Mouse (Mus musculus): ENCODE measurements at regions not wholly inside any gene's neighbourhood (a gene's known extent, or its start where the extent isn't known, plus 50 kb on each side); places are given as distances from the start of the nearest gene placed in this dataset.

GRCm38 (mm10) chr8:100796628-100797027, 1380.4 kb upstream of the Cdh8 start:
- no peak overlapping the region for H3K9ac ChIP-seq
- no peaks in the 10 kb centered on the region for H3K27me3 ChIP-seq (replicated peaks)
- no peak overlapping the region for H3K4me3 ChIP-seq
- H3K36me3 ChIP-seq = no peaks in the 10 kb centered on the region
- ATAC-seq (ENCODE audit: insufficient number of reproducible peaks, low FRiP score) = no peak
- H3K9me3 ChIP-seq (replicated peaks) = no peaks in the 10 kb centered on the region
- 45% methylated on average over 1 of the region's 1 CpGs for WGBS
- no peak overlapping the region for H3K27ac ChIP-seq (ENCODE audit: poor library complexity, severe bottlenecking)
- no peaks in the 10 kb centered on the region for H3K4me1 ChIP-seq (replicated peaks)
- H3K4me2 ChIP-seq = no peak overlapping the region

GRCm38 (mm10) chr8:100793951-100794350, 1377.7 kb upstream of the Cdh8 start:
- no peak overlapping the region for H3K9ac ChIP-seq
- H3K4me2 ChIP-seq = no peak overlapping the region
- WGBS = 81% methylated on average over 7 of the region's 7 CpGs
- no peak overlapping the region for H3K4me3 ChIP-seq
- no peaks in the 10 kb centered on the region for H3K36me3 ChIP-seq
- no peaks in the 10 kb centered on the region for H3K9me3 ChIP-seq (replicated peaks)
- H3K4me1 ChIP-seq (replicated peaks) = no peaks in the 10 kb centered on the region
- ATAC-seq (ENCODE audit: insufficient number of reproducible peaks, low FRiP score) = no peak
- H3K27ac ChIP-seq (ENCODE audit: poor library complexity, severe bottlenecking) = no peak overlapping the region
- H3K27me3 ChIP-seq (replicated peaks) = no peaks in the 10 kb centered on the region

GRCm38 (mm10) chr8:100790592-100791141, 1374.4 kb upstream of the Cdh8 start:
- no peak overlapping the region for H3K4me2 ChIP-seq
- H3K9me3 ChIP-seq (replicated peaks) = no peaks in the 10 kb centered on the region
- H3K27ac ChIP-seq (ENCODE audit: poor library complexity, severe bottlenecking) = no peak overlapping the region
- H3K36me3 ChIP-seq = no peaks in the 10 kb centered on the region
- no peak for ATAC-seq (ENCODE audit: insufficient number of reproducible peaks, low FRiP score)
- 77% methylated on average over 11 of the region's 11 CpGs for WGBS
- H3K27me3 ChIP-seq (replicated peaks) = no peaks in the 10 kb centered on the region
- H3K9ac ChIP-seq = no peak overlapping the region
- no peak overlapping the region for H3K4me3 ChIP-seq
- H3K4me1 ChIP-seq (replicated peaks) = no peaks in the 10 kb centered on the region

DNA sequence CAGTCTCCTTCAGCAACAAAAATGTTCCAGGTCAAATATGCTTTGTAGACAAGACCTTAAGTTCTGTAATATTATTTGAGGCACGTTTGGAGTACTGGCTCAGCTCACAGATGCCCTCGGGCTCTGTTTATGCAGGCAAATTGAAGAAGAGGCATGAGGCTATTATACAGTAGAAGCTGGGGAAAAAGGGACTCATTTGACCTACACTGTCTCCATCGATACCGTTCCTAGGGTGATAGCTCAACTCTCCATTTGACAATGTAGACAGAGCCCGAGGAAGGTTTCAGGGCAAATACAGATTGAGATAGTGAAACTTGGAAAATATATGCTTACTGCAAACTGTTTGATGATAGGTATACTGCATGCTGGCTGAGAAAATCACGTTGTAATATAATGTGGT, 1371.9 kb upstream of the Cdh8 start:
- Histone ChIP-seq H3K4me2 (no peak overlapping the region), H3K36me3 (no peaks in the 10 kb centered on the region), H3K9me3 (replicated peaks) (no peaks in the 10 kb centered on the region), H3K4me3 (no peak overlapping the region), H3K9ac (no peak overlapping the region), H3K27me3 (replicated peaks) (no peaks in the 10 kb centered on the region), H3K27ac (ENCODE audit: poor library complexity, severe bottlenecking) (no peak overlapping the region), H3K4me1 (replicated peaks) (no peaks in the 10 kb centered on the region)
- ATAC-seq (ENCODE audit: insufficient number of reproducible peaks, low FRiP score) = no peak
- 65% methylated on average over 6 of the region's 6 CpGs for WGBS

- Histone ChIP-seq H3K27ac (ENCODE audit: poor library complexity, severe bottlenecking) (no peak overlapping the region), H3K4me2 (peak overlapping the region; percentile 32), H3K27me3 (replicated peaks) (no peaks in the 10 kb centered on the region), H3K4me1 (replicated peaks) (no peaks in the 10 kb centered on the region), H3K4me3 (no peak overlapping the region), H3K36me3 (no peaks in the 10 kb centered on the region), H3K9ac (no peak overlapping the region), H3K9me3 (replicated peaks) (no peaks in the 10 kb centered on the region)
- no peak for ATAC-seq (ENCODE audit: insufficient number of reproducible peaks, low FRiP score)
- 23% methylated on average over 9 of the region's 9 CpGs for WGBS
Observed at GRCm38 (mm10) chr8:100772742-100773370, 1356.6 kb upstream of the Cdh8 start.

DNA sequence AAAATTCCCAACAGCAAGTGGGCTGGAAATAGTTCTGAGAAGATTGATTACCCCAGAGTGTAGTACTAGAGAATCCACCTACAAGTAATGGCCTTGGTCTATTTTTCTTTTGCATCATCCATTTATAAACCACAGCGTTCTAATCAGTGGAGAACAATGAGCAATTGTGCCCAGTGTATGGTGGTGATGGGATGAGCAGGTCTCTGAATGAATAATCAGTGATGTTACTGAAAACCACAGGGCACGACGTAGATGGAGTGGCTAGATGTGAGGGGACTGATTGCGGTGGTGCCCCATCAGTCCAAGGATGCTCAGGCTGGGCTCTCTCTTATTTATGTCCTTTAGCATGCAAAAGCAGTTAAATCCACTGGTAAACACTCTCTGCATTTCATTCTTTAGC, 1353.3 kb upstream of the Cdh8 start:
- no peak overlapping the region for H3K4me3 ChIP-seq
- no peak for ATAC-seq (ENCODE audit: insufficient number of reproducible peaks, low FRiP score)
- no peaks in the 10 kb centered on the region for H3K9me3 ChIP-seq (replicated peaks)
- H3K27me3 ChIP-seq (replicated peaks) = no peaks in the 10 kb centered on the region
- no peaks in the 10 kb centered on the region for H3K36me3 ChIP-seq
- H3K4me1 ChIP-seq (replicated peaks) = no peaks in the 10 kb centered on the region
- 69% methylated on average over 4 of the region's 4 CpGs for WGBS
- no peak overlapping the region for H3K27ac ChIP-seq (ENCODE audit: poor library complexity, severe bottlenecking)
- H3K4me2 ChIP-seq = no peak overlapping the region
- no peak overlapping the region for H3K9ac ChIP-seq

DNA sequence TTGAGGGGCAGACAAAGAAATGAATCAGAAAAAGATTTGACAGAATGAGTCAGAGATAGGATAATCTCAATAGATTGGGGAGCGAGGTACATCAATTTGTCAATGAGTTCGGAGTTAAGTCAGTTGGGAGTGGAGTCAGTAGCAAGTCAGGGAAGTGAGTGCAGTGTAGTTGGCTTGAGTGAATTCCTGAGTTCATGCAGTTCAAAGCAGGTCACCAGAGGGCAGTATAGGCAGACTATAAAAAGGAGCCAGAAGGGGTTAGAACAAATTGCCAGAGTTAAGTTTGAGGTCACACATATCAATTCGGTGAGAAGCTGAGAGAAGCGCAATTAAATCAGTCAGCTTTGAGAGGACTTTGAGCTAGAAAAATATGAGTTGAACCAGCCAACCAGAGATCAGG, 1317.7 kb upstream of the Cdh8 start:
- 69% methylated on average over 4 of the region's 4 CpGs for WGBS
- Histone ChIP-seq H3K27me3 (replicated peaks) (no peaks in the 10 kb centered on the region), H3K4me3 (no peak overlapping the region), H3K4me2 (no peak overlapping the region), H3K4me1 (replicated peaks) (no peaks in the 10 kb centered on the region), H3K9me3 (replicated peaks) (no peaks in the 10 kb centered on the region), H3K36me3 (no peaks in the 10 kb centered on the region), H3K27ac (ENCODE audit: poor library complexity, severe bottlenecking) (no peak overlapping the region), H3K9ac (no peak overlapping the region)
- no peak for ATAC-seq (ENCODE audit: insufficient number of reproducible peaks, low FRiP score)

GRCm38 (mm10) chr8:100702365-100702764, 1286.1 kb upstream of the Cdh8 start:
- Histone ChIP-seq H3K9me3 (replicated peaks) (no peaks in the 10 kb centered on the region), H3K36me3 (no peaks in the 10 kb centered on the region), H3K4me1 (replicated peaks) (no peaks in the 10 kb centered on the region), H3K4me2 (no peak overlapping the region), H3K27ac (ENCODE audit: poor library complexity, severe bottlenecking) (no peak overlapping the region), H3K9ac (no peak overlapping the region), H3K4me3 (no peak overlapping the region), H3K27me3 (replicated peaks) (no peaks in the 10 kb centered on the region)
- WGBS = 71% methylated on average over 2 of the region's 2 CpGs
- ATAC-seq (ENCODE audit: insufficient number of reproducible peaks, low FRiP score) = no peak

DNA sequence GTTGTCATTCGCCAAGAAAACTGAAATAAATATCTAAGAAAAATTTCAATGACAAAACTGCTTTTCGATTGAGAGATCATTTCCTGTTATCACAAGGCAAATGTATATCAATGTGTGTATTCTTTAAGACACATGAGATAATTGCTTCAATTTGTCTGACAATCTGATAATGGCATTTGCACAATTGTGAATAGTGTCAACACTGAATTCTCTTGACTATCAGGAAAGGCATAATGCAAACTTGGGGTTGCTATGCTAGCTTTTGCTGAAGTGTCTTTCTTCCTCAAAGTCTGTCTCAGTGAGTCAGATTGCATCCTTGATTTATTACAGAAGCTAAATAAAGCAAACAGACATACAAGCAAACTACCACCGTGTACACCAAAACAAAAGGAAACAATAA, 1278.8 kb upstream of the Cdh8 start:
- Histone ChIP-seq H3K9me3 (replicated peaks) (no peaks in the 10 kb centered on the region), H3K27me3 (replicated peaks) (no peaks in the 10 kb centered on the region), H3K4me2 (no peak overlapping the region), H3K36me3 (no peaks in the 10 kb centered on the region), H3K4me1 (replicated peaks) (no peaks in the 10 kb centered on the region), H3K9ac (no peak overlapping the region), H3K4me3 (no peak overlapping the region), H3K27ac (ENCODE audit: poor library complexity, severe bottlenecking) (no peak overlapping the region)
- 75% methylated on average over 3 of the region's 3 CpGs for WGBS
- ATAC-seq (ENCODE audit: insufficient number of reproducible peaks, low FRiP score) = no peak

- WGBS = 68% methylated on average over 3 of the region's 3 CpGs
- no peak for ATAC-seq (ENCODE audit: insufficient number of reproducible peaks, low FRiP score)
- Histone ChIP-seq H3K27ac (ENCODE audit: poor library complexity, severe bottlenecking) (no peak overlapping the region), H3K4me1 (replicated peaks) (no peaks in the 10 kb centered on the region), H3K9me3 (replicated peaks) (no peaks in the 10 kb centered on the region), H3K36me3 (no peaks in the 10 kb centered on the region), H3K4me3 (no peak overlapping the region), H3K9ac (no peak overlapping the region), H3K4me2 (no peak overlapping the region), H3K27me3 (replicated peaks) (no peaks in the 10 kb centered on the region)
Observed at GRCm38 (mm10) chr8:100678580-100678979, 1262.3 kb upstream of the Cdh8 start.

Data from heart, embryonic 12.5 days (tissue).